Mouse (Mus musculus) myocyte (in vitro differentiated cells): ENCODE measurements at regions not wholly inside any gene's neighbourhood (a gene's known extent, or its start where the extent isn't known, plus 50 kb on each side); places are given as distances from the start of the nearest gene placed in this dataset.

Experiments
- CEBPB ChIP-seq: IDR thresholded peaks from 2 replicates; pipeline ENCODE4 v1.6.1; 2011; ENCODE audit warnings: mild to moderate bottlenecking, moderate library complexity; ENCODE audit not compliant: poor library complexity, insufficient read depth, severe bottlenecking
- MAX ChIP-seq: IDR thresholded peaks from one replicate; pipeline ENCODE4 v1.6.1; 2011; ENCODE audit warnings: low read depth, mild to moderate bottlenecking, control low read depth

DNA sequence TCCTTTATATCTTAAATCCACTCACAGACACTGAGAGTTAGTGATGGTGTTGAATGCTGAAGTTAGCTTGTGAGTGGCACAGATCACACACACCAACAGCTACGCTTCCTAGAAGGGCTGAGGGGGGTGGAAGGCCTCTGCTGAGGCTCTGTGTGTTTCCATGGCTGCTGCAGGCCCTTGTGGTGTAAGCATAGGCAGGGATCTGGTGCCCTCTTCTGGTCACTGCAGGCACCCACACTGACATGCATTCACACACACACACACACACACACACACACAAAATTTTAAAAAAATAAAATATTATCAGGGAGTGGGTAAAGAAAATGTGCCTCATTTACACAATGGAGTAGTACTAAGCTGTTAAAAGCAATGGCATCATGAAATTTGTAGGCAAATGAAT lies 105.5 kb upstream of the 1700021F07Rik start:
- no peak for TF ChIP-seq MAX
- no peak for TF ChIP-seq CEBPB
